Comparison of ENCODE assay signal across 15 mouse cellular contexts in the genomic region with DNA sequence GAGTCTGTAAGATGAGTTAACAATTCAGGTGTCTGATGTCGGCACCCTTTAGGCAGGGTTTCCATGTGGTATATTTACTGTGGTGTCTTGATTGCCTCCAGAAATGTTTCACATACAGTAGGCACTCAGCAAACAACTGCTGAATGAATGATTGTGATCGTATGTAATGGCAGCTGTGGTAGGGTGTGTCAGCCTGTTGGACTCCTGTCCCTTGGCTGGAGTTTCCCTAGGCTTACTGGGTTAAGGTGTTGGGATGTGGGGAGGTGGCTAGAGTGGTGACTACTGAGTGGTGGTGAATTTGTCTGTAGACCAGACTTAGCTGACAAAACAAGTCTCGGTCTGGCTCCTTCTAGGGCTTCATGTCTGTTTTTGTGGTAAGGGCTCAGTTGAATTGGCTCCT. TPM values are rescaled to one million over a fixed set of nuclear protein-coding genes. Genes with fewer than 3 reads are reported as not detected.
"Had no signal": no experiment of that assay in that cellular context is flagged by ENCODE, and none has a peak within 500 bp of the region (broad histone marks: within the 10 kb centered on the region; RNA-seq: fewer than 3 reads in every experiment).

No protein-coding gene starts in this region.

- ATAC-seq: liver, postnatal 0 days; midbrain, embryonic 13.5 days had no signal

- H3K27ac ChIP-seq: kidney, embryonic 15.5 days; limb, embryonic 12.5 days; liver, embryonic 13.5 days; lung, embryonic 15.5 days; macrophage; midbrain, embryonic 13.5 days; neural tube, embryonic 12.5 days had no signal

- H3K4me3 ChIP-seq: kidney, embryonic 15.5 days; limb, embryonic 12.5 days; liver, embryonic 13.5 days; lung, embryonic 15.5 days; midbrain, embryonic 13.5 days; neural tube, embryonic 12.5 days had no signal

- H3K4me2 ChIP-seq: kidney, embryonic 15.5 days; limb, embryonic 12.5 days; liver, embryonic 13.5 days; lung, embryonic 15.5 days; midbrain, embryonic 13.5 days; neural tube, embryonic 12.5 days had no signal

- DNase-seq: kidney, adult 2 months; kidney, postnatal 14 days; layer of hippocampus, adult 9-11 months; liver; liver, embryonic 13.5 days; liver, postnatal 0 days; lung, postnatal 14 days; thymus, adult 18-20 months had no signal

- H3K9me3 ChIP-seq: kidney, embryonic 15.5 days; limb, embryonic 12.5 days; liver, embryonic 13.5 days; lung, embryonic 15.5 days; midbrain, embryonic 13.5 days; neural tube, embryonic 12.5 days had no signal

- H3K27me3 ChIP-seq: kidney, embryonic 15.5 days; limb, embryonic 12.5 days; liver, embryonic 13.5 days; lung, embryonic 15.5 days; midbrain, embryonic 13.5 days; neural tube, embryonic 12.5 days had no signal

- H3K9ac ChIP-seq: kidney, embryonic 15.5 days; limb, embryonic 12.5 days; liver, embryonic 13.5 days; liver, postnatal 0 days; lung, embryonic 15.5 days; midbrain, embryonic 13.5 days; neural tube, embryonic 12.5 days had no signal

RNA-seq across cellular contexts. Expression of gene Ttc9b, which starts 43.3 kb away (rescaled TPM):
- total RNA-seq: neutrophil, adult 5-6 weeks had no signal
- polyA plus RNA-seq: kidney, adult 2 months; liver, postnatal 0 days; macrophage had no signal
